Mouse (Mus musculus) myocyte (in vitro differentiated cells): Measurements from ENCODE around the gene Phb. TPM values are rescaled to one million over a fixed set of nuclear protein-coding genes. Genes with fewer than 3 reads are reported as not detected.

Experiments
- H3K27me3 ChIP-seq: one replicate; pipeline ENCODE4 v1.6.1; 2011; ENCODE audit not compliant: control insufficient read depth, insufficient read depth, insufficient read length
- H3K36me3 ChIP-seq: one replicate; pipeline ENCODE4 v1.6.1; 2011; ENCODE audit not compliant: control insufficient read depth, insufficient read depth
- H3K4me2 ChIP-seq: one replicate; pipeline ENCODE4 v1.6.1; 2011; ENCODE audit warnings: low read depth, control low read depth
- H3K4me3 ChIP-seq: one replicate; pipeline ENCODE4 v1.5.1; 2011; ENCODE audit warnings: mild to moderate bottlenecking, control low read depth, moderate library complexity
- H3K79me2 ChIP-seq: one replicate; pipeline ENCODE4 v1.6.1; 2011; ENCODE audit not compliant: control insufficient read depth, insufficient read depth
- H3ac ChIP-seq: one replicate; pipeline ENCODE4 v1.6.1; 2011; ENCODE audit not compliant: control insufficient read depth, insufficient read length
- REST ChIP-seq: IDR thresholded peaks from one replicate; pipeline ENCODE4 v1.6.1; 2011; ENCODE audit warnings: mild to moderate bottlenecking, control low read depth, moderate library complexity; ENCODE audit not compliant: insufficient read depth, insufficient read length
- SRF ChIP-seq: IDR thresholded peaks from one replicate; pipeline ENCODE4 v1.6.1; 2011; ENCODE audit warnings: low read depth; ENCODE audit not compliant: control insufficient read depth, insufficient read length
- TCF12 ChIP-seq: IDR thresholded peaks from one replicate; pipeline ENCODE4 v1.6.1; 2011; ENCODE audit warnings: mild to moderate bottlenecking, control low read depth; ENCODE audit not compliant: poor library complexity, insufficient read depth, severe bottlenecking
- polyA plus RNA-seq: library from polyadenylated mRNA; unstranded; fragments of >200 nt; fragmentation: generic; extraction: Trizol; gene quantifications from one replicate; pipeline ENCODE4 v1.2.1, GENCODE M21; 2012; ENCODE audit warnings: missing spikeins

Phb gene
- polyA plus RNA-seq, 1 experiment: 343 TPM

DNA sequence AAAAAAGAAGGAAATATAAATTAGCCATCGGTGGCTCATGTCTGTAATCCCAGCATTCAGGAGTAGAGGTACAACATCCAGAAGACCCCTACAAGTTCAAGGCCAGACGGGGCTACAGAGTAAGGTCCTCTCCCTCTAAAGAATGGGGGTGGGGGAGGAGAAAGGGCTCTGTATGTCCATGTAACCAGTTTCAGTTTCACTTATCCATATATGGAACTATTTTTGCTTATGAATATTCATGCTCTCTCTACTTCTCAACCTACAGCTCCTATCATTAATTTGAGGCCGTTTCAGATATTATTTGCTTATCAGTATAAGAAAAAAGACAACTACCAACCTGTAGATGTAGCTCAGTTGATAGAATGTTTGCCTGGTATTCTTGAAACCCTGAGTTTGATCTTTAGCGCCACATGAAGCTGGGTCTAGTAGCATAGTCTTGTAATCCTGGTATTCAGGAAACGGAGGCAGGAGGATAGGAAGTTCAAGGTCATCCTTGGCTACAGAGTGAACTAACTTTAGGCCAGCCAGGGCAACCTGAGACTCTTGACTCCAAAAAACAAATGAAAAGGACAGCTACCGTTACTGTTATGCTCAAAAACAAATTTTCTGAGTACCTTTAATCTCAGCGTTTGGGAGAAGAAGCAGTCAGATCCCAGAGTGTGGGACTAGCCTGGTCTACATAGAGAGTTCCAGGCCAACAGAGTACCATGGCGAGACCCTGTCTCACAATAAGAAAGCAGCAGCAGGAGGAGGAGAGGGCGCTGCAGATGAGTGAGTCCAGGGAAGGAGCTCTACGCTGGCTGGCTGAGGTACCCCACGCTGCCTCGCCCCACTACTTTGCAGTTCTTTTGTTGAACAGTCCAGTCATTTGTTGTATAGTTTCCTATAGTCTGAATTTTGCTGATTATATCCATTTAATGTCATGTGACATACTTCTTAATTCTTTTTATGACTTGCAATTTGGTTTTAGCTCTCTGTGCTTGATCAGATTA is 62.5 kb downstream of the Phb start:
- H3K27me3 ChIP-seq: no peaks in the 10 kb centered on the region
- no peak for TF ChIP-seq TCF12
- no peak for TF ChIP-seq SRF
- TF ChIP-seq REST: no peak
- H3K4me2 ChIP-seq: peak overlapping the region; percentile 24
- H3K4me3 ChIP-seq: no peak overlapping the region
- no peak overlapping the region for H3ac ChIP-seq
- H3K79me2 ChIP-seq: no peaks in the 10 kb centered on the region
- H3K36me3 ChIP-seq: no peaks in the 10 kb centered on the region

Other genes starting within 250 kb of the Phb start
- 0.04 TPM for gene Nxph3, start 152.4 kb upstream of the Phb start, polyA plus RNA-seq
- gene Ngfr, start 79.2 kb upstream of the Phb start, polyA plus RNA-seq: 0.01 TPM
- 6.4 TPM for gene Zfp652, start 45.7 kb downstream of the Phb start, polyA plus RNA-seq
- gene B130006D01Rik, start 56.6 kb downstream of the Phb start, polyA plus RNA-seq: 0.02 TPM
- gene Phospho1, start 157.5 kb downstream of the Phb start, polyA plus RNA-seq: 165 TPM
- gene Gngt2, start 170.3 kb downstream of the Phb start, polyA plus RNA-seq: 1.1 TPM
- 1.5 TPM for gene Abi3, start 175.5 kb downstream of the Phb start, polyA plus RNA-seq
- 0.14 TPM for gene B4galnt2, start 247.9 kb downstream of the Phb start, polyA plus RNA-seq